Mouse (Mus musculus) kidney, postnatal 0 days (tissue): ENCODE results near the gene Arfgap1. TPM values are rescaled to one million over a fixed set of nuclear protein-coding genes. Genes with fewer than 3 reads are reported as not detected.

Source experiments
- ATAC-seq: fragments of 200-750 bp; cut with Nextera tagmentation; replicated peaks from 2 replicates; pipeline ENCODE4 v1.8.0; 2017; ENCODE audit warnings: low read depth, moderate number of reproducible peaks, moderate TSS enrichment, moderate library complexity; ENCODE audit not compliant: low FRiP score
- DNase-seq: peaks from one replicate; pipeline ENCODE4 v3.0.0-alpha.2; 2016; ENCODE audit warnings: low spot score
- H3K27ac ChIP-seq: fragments of 300-500 bp; sonication (generic); 2 replicates; pipeline ENCODE4 v1.5.1; 2014; ENCODE audit warnings: mild to moderate bottlenecking
- H3K27me3 ChIP-seq: fragments of 300-500 bp; sonication (generic); 2 replicates; pipeline ENCODE4 v1.6.1; 2014; ENCODE audit warnings: low read length, mixed read lengths; ENCODE audit not compliant: insufficient read depth
- H3K36me3 ChIP-seq: fragments of 300-500 bp; sonication (generic); 2 replicates; pipeline ENCODE4 v1.6.1; 2014; ENCODE audit warnings: low read length, mixed read lengths; ENCODE audit not compliant: insufficient read depth
- H3K4me1 ChIP-seq: fragments of 300-500 bp; sonication (generic); replicated peaks from 2 replicates; pipeline ENCODE4 v1.6.1; 2014; ENCODE audit warnings: antibody characterized with exemption, low read length, mixed read lengths; ENCODE audit not compliant: insufficient read depth
- H3K4me2 ChIP-seq: fragments of 300-500 bp; sonication (generic); 2 replicates; pipeline ENCODE4 v1.6.1; 2014; ENCODE audit warnings: mild to moderate bottlenecking, low read length, moderate library complexity, mixed read lengths
- H3K4me3 ChIP-seq: fragments of 300-500 bp; sonication (generic); replicated peaks from 2 replicates; pipeline ENCODE4 v1.5.1; 2014; ENCODE audit warnings: low read depth, low read length
- H3K9ac ChIP-seq: fragments of 300-500 bp; sonication (generic); 2 replicates; pipeline ENCODE4 v1.6.1; 2014; ENCODE audit warnings: low read depth, low read length
- H3K9me3 ChIP-seq: fragments of 300-500 bp; sonication (generic); replicated peaks from 2 replicates; pipeline ENCODE4 v1.6.1; 2016; ENCODE audit warnings: low read length, inconsistent platforms, mixed read lengths
- CTCF ChIP-seq: IDR thresholded peaks from 2 replicates; pipeline ENCODE4 v1.5.1; 2016; ENCODE audit warnings: antibody characterized with exemption, low read depth, mild to moderate bottlenecking, moderate library complexity
- WGBS: fragments of 180-500 bp; shearing (Covaris S2); extraction: QIAGEN DNeasy Blood & Tissue Kit; methylation state at CpG from one replicate; pipeline ENCODE4 v1.1.7; 2014; 5-methylcytosine and 5-hydroxymethylcytosine counted together
- polyA plus RNA-seq: library from polyadenylated mRNA; unstranded; fragments of >200 nt; fragmentation: Nextera tagmentation; extraction: Ambion mirVana; gene quantifications from 2 replicates; pipeline ENCODE4 v1.2.1, GENCODE M21; 2015

Gene Arfgap1
- polyA plus RNA-seq, 1 experiment from 2014 or later: 55.7 TPM

GRCm38 (mm10) chr2:180966092-180966882 lies 738 bp upstream of the Arfgap1 start:
- H3K36me3 ChIP-seq: peaks cover 9% of the 10 kb centered on the region; the same call in 1 of the 2 replicates
- WGBS: 6% methylated on average over 14 of the region's 14 CpGs
- ATAC-seq: no peak
- H3K9me3 ChIP-seq: no peaks in the 10 kb centered on the region
- peak overlapping the region; percentile 93 for H3K27ac ChIP-seq
- H3K27me3 ChIP-seq: no peaks in the 10 kb centered on the region
- peak overlapping the region; percentile 85 for H3K9ac ChIP-seq
- peak overlapping the region; percentile 76 for H3K4me3 ChIP-seq
- peaks cover 16% of the 10 kb centered on the region for H3K4me1 ChIP-seq
- peak overlapping the region; percentile 67 for H3K4me2 ChIP-seq
- DNase-seq: peak; percentile 72
- TF ChIP-seq CTCF: peak; percentile 67

- Histone ChIP-seq H3K27me3 (no peaks in the 10 kb centered on the region), H3K36me3 (peaks cover 59% of the 10 kb centered on the region), H3K4me3 (no peak overlapping the region), H3K27ac (no peak overlapping the region), H3K9ac (no peak overlapping the region), H3K4me2 (no peak overlapping the region), H3K9me3 (no peaks in the 10 kb centered on the region), H3K4me1 (no peaks in the 10 kb centered on the region)
- ATAC-seq (no peak), DNase-seq (no peak)
- 50% methylated on average over 6 of the region's 6 CpGs for WGBS
- TF ChIP-seq CTCF: no peak
These were observed 14.1 kb downstream of the Arfgap1 start for GRCm38 (mm10) chr2:180981133-180981532.

- Histone ChIP-seq H3K4me3 (no peak overlapping the region), H3K9ac (no peak overlapping the region), H3K36me3 (peaks cover 26% of the 10 kb centered on the region; the same call in 1 of the 2 replicates), H3K27me3 (no peaks in the 10 kb centered on the region), H3K4me1 (no peaks in the 10 kb centered on the region), H3K4me2 (no peak overlapping the region), H3K27ac (no peak overlapping the region), H3K9me3 (no peaks in the 10 kb centered on the region)
- no peak for TF ChIP-seq CTCF
- 79% methylated on average over 2 of the region's 2 CpGs for WGBS
- DNase-seq: no peak
- ATAC-seq: no peak
These were observed 18.6 kb downstream of the Arfgap1 start for GRCm38 (mm10) chr2:180985635-180986034.

DNA sequence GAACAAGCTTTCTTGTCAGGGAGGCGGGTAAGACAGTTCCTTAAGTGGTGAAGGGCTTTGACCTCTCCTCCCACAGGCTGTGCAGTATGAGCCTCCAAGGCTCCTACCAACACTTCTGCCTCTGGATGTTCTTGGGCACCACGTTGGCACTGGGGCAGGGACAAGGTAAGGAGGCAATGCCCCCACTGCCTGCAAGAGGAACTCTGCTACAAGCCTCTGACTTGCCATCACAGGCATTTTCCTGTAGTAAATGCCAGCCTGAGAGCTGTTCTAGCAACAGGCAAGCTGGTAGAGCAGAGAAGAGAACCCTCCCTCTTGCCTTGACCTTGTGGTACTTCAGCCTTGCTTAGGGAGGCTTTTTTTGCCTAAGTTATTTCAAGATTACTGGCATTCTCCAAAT lies 19.4 kb downstream of the Arfgap1 start, which contains the start of gene Col20a1:
Gene Col20a1 (plus strand): TSS at position 87 of the 400 bp plus-strand sequence.
- ATAC-seq (no peak), DNase-seq (no peak)
- H3K4me2 ChIP-seq: no peak within 1 kb of the TSS
- TF ChIP-seq CTCF: no peak
- H3K4me1 ChIP-seq: no peaks in the 10 kb centered on the region
- no peak within 1 kb of the TSS for H3K9ac ChIP-seq
- H3K4me3 ChIP-seq: no peak within 1 kb of the TSS
- no peaks in the 10 kb centered on the region for H3K27me3 ChIP-seq
- WGBS: 56% methylated on average over 2 of the region's 2 CpGs
- H3K27ac ChIP-seq: no peak within 1 kb of the TSS
- peaks cover 18% of the 10 kb centered on the region; the same call in 1 of the 2 replicates for H3K36me3 ChIP-seq
- no peaks in the 10 kb centered on the region for H3K9me3 ChIP-seq

- Histone ChIP-seq H3K27me3 (no peaks in the 10 kb centered on the region), H3K4me3 (no peak overlapping the region), H3K4me2 (no peak overlapping the region), H3K4me1 (no peaks in the 10 kb centered on the region), H3K9ac (no peak overlapping the region), H3K9me3 (no peaks in the 10 kb centered on the region), H3K27ac (no peak overlapping the region), H3K36me3 (peaks cover 13% of the 10 kb centered on the region; the same call in 1 of the 2 replicates)
- WGBS: 67% methylated on average over 1 of the region's 1 CpGs
- DNase-seq (no peak), ATAC-seq (no peak)
- no peak for TF ChIP-seq CTCF
These were observed 20.0 kb downstream of the Arfgap1 start for GRCm38 (mm10) chr2:180987001-180987400.

DNA sequence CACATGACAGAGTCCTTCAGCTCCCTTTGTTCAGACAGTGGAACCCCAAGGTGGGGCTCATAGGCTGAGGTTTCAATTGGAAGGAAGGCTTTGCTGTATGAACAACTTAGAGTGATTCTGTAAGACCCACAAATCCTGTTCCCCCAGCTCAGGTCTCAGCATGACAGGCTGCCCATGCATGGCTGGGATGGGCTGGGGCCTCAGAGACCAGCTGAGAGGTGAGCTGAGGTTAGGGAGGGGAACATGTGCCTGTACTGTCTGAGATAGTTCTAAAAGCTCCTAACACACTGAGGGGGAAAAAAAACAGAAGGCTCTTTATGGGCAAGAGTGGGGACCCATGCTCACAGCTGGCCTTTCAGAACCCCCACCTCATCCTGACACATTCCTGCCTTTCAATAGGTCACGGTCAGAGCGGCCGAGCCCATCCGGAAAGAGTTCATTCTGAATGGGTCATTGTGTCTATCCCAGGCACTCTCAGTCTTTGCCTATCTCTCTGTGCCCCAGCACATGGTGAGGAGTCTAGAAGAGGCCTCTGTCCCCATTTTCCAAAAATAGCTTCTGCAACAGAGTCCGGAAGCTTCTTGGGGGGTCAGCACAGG lies 20.5 kb downstream of the Arfgap1 start:
- Histone ChIP-seq H3K27ac (no peak overlapping the region), H3K4me2 (no peak overlapping the region), H3K4me1 (no peaks in the 10 kb centered on the region), H3K27me3 (no peaks in the 10 kb centered on the region), H3K9me3 (no peaks in the 10 kb centered on the region), H3K36me3 (0 out of 2 replicates have a peak, but pooled peaks cover 8% of the 10 kb centered on the region), H3K9ac (no peak overlapping the region), H3K4me3 (no peak overlapping the region)
- ATAC-seq: no peak
- WGBS: 77% methylated on average over 5 of the region's 5 CpGs
- no peak for TF ChIP-seq CTCF
- no peak for DNase-seq
